Mouse (Mus musculus): Measurements from ENCODE around the gene Mex3b. TPM values are rescaled to one million over a fixed set of nuclear protein-coding genes. Genes with fewer than 3 reads are reported as not detected.

Gene Mex3b
- polyA plus RNA-seq, 1 experiment from 2014 or later, result 37.1 TPM

DNA sequence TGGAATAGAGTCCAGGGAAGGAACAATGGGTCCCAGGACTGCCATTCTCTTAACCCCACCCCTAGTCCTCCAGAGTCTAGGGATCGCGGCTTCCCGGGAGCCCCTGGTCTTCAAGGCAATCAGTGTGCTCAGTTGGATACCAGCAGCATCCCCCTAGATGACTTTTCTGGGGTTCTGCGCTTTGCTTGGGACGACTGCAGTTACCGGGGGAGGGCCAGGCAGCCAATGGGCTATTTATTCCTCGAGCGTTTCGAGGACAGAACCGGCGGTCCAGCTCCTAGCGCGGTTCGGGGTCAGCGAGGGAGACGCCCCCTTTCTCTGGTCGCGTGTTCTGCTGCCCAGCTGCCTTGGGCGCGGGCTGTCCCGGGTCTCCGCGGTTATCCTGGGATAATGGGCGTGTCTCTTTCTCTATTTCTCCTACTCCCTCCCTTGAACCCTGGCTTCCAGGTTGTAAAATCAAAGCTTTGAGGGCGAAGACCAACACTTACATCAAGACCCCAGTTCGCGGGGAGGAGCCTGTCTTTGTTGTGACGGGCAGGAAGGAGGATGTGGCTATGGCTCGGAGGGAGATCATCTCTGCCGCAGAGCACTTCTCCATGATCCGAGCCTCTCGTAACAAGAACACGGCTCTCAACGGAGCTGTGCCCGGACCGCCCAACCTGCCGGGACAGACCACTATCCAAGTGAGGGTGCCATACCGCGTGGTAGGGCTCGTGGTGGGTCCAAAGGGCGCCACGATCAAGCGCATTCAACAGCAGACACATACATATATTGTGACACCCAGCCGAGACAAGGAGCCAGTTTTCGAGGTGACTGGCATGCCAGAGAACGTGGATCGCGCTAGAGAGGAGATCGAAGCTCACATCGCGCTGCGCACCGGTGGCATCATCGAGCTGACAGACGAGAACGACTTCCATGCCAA, 1.4 kb downstream of the Mex3b start:
- under 1% methylated on average over 56 of the region's 56 CpGs for WGBS
- Histone ChIP-seq H3K4me3 (peak overlapping the region; percentile 95), H3K9ac (peak overlapping the region; percentile 100), H3K9me3 (no peaks in the 10 kb centered on the region), H3K27ac (peak overlapping the region; percentile 100), H3K36me3 (peaks cover 31% of the 10 kb centered on the region), H3K27me3 (no peaks in the 10 kb centered on the region), H3K4me2 (peak overlapping the region; percentile 93), H3K4me1 (peaks cover 30% of the 10 kb centered on the region)
- ATAC-seq (ENCODE audit: insufficient number of reproducible peaks, insufficient read depth, low FRiP score, low TSS enrichment, low read depth), result no peak

DNA sequence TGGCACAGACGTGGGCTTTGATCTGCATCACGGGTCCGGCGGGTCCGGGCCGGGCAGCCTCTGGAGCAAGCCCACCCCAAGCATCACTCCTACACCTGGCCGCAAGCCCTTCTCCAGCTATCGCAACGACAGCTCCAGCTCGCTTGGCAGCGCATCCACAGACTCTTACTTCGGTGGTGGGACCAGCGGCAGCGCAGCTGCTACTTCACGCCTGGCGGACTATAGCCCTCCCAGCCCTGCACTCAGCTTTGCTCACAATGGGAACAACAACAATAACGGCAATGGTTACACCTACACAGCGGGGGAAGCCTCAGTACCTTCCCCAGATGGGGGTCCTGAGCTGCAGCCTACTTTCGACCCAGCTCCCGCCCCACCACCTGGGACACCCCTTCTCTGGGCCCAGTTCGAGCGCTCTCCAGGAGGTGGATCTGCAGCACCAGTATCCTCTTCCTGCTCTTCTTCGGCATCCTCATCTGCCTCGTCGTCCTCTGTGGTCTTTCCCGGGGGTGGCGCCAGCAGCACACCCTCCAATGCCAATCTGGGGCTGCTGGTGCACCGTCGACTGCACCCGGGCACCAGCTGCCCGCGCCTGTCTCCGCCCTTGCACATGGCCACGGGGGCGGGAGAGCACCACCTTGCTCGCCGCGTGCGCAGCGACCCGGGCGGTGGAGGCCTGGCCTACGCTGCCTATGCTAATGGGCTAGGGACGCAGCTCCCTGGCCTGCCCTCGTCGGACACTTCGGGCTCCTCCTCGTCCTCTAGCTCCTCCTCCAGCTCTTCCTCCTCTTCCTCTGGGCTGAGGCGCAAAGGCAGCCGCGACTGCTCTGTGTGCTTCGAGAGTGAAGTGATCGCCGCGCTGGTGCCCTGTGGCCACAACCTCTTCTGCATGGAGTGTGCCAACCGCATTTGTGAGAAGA, 2.4 kb downstream of the Mex3b start:
- Histone ChIP-seq H3K4me3 (peak overlapping the region; percentile 95), H3K36me3 (peaks cover 31% of the 10 kb centered on the region), H3K27me3 (no peaks in the 10 kb centered on the region), H3K9me3 (no peaks in the 10 kb centered on the region), H3K4me1 (peaks cover 23% of the 10 kb centered on the region), H3K4me2 (peak overlapping the region; percentile 93), H3K27ac (peak overlapping the region; percentile 100), H3K9ac (peak overlapping the region; percentile 100)
- ATAC-seq (ENCODE audit: insufficient number of reproducible peaks, insufficient read depth, low FRiP score, low TSS enrichment, low read depth), result no peak
- WGBS, result 2% methylated on average over 56 of the region's 56 CpGs

DNA sequence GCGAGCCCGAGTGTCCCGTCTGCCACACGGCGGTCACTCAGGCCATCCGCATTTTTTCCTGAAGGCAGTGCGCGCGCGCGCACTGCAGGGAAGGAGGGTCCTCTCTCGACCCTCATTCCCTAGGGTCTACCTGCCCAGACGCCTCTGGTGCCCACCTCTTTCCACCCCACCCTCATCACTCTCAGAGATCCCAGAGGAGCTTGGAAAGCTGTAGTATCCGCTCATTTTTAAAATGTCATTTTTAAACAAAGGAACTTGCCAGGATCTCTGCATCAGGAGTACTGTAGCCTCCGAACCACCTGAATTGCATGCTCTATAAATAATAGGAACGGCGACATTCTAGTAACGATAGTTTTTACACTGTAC, 3.0 kb downstream of the Mex3b start:
- Histone ChIP-seq H3K9me3 (no peaks in the 10 kb centered on the region), H3K36me3 (peaks cover 31% of the 10 kb centered on the region), H3K27me3 (no peaks in the 10 kb centered on the region), H3K4me3 (peak overlapping the region; percentile 95), H3K4me1 (peaks cover 16% of the 10 kb centered on the region), H3K9ac (peak overlapping the region; percentile 100), H3K4me2 (peak overlapping the region; percentile 93), H3K27ac (peak overlapping the region; percentile 100)
- 7% methylated on average over 18 of the region's 18 CpGs for WGBS
- ATAC-seq (ENCODE audit: insufficient number of reproducible peaks, insufficient read depth, low FRiP score, low TSS enrichment, low read depth), result no peak

DNA sequence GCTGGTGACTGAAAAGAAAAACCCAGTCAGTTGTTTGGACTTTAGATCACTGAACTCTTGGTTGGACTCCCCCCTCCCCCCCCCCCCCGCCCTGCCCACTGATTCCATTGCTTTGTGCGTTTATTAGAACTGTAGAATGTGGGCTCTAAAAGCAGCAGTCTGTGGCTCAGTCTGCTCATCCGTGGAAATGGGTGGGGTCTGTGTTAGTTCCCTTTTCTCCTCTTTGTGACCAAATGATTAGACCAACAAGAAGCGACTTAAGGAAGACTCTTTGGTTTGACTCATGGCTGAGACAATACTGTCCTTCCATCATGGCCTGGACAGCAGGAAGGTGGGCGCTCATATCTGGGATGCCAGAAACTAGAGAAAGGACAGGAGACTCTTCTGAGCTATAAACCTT, 9.4 kb downstream of the Mex3b start:
- ATAC-seq (ENCODE audit: insufficient number of reproducible peaks, insufficient read depth, low FRiP score, low TSS enrichment, low read depth), result no peak
- H3K4me1 ChIP-seq, result peaks cover 6% of the 10 kb centered on the region
- 73% methylated on average over 5 of the region's 5 CpGs for WGBS

DNA sequence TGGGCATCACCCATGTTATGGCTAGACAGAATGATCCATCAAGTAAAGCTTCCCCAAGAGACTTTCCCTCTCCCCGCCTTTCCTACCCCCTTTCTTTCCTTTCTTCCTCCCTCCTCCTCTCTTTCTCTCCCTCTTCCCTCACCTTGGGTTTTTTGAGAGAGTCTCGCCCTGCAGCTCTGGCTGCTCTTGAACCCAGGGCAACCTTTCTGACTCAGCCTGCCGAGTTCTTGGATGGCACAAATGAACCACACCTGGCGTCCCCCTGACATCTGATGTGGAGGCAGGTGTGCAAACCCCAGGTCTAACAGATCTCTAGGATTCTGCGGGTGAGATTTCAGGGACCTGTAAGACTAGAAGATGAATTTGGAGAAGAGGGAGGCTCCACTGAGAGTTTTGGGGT, 12.9 kb downstream of the Mex3b start:
- Histone ChIP-seq H3K9ac (no peak overlapping the region), H3K4me2 (no peak overlapping the region), H3K27ac (no peak overlapping the region), H3K4me3 (no peak overlapping the region), H3K9me3 (no peaks in the 10 kb centered on the region), H3K4me1 (no peaks in the 10 kb centered on the region), H3K36me3 (no peaks in the 10 kb centered on the region), H3K27me3 (no peaks in the 10 kb centered on the region)
- 89% methylated on average over 5 of the region's 5 CpGs for WGBS
- no peak for ATAC-seq (ENCODE audit: insufficient number of reproducible peaks, insufficient read depth, low FRiP score, low TSS enrichment, low read depth)

More for the DNA sequence above, 9.4 kb downstream of the Mex3b start:
- Histone ChIP-seq H3K4me3 (no peak overlapping the region), H3K9ac (no peak overlapping the region), H3K4me2 (no peak overlapping the region), H3K27ac (no peak overlapping the region), H3K36me3 (peaks cover 12% of the 10 kb centered on the region), H3K27me3 (no peaks in the 10 kb centered on the region), H3K9me3 (no peaks in the 10 kb centered on the region)

DNA sequence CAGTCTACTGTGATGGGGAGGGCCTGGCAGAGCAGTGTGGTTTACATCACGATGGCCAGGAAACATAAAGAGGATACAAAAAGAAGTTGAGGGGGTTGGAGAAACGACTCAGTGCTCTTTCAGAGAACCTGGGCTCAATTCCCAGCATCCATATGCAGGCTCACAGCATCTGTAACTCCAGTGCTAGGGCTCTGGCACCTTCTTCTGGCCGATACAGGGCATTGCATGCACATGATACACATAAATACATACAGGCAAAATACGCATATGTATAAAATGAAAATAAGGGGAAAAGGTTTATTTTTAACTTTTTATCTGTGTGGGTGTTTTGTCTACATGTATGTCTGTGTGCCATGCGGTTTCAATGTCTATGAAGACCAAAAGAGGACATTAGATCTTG, 13.6 kb downstream of the Mex3b start:
- no peak for ATAC-seq (ENCODE audit: insufficient number of reproducible peaks, insufficient read depth, low FRiP score, low TSS enrichment, low read depth)
- H3K27ac ChIP-seq, result no peak overlapping the region
- H3K4me3 ChIP-seq, result no peak overlapping the region
- no peaks in the 10 kb centered on the region for H3K4me1 ChIP-seq
- 87% methylated on average over 5 of the region's 5 CpGs for WGBS
- no peak overlapping the region for H3K4me2 ChIP-seq
- no peaks in the 10 kb centered on the region for H3K27me3 ChIP-seq
- H3K36me3 ChIP-seq, result no peaks in the 10 kb centered on the region
- H3K9me3 ChIP-seq, result no peaks in the 10 kb centered on the region
- H3K9ac ChIP-seq, result no peak overlapping the region

DNA sequence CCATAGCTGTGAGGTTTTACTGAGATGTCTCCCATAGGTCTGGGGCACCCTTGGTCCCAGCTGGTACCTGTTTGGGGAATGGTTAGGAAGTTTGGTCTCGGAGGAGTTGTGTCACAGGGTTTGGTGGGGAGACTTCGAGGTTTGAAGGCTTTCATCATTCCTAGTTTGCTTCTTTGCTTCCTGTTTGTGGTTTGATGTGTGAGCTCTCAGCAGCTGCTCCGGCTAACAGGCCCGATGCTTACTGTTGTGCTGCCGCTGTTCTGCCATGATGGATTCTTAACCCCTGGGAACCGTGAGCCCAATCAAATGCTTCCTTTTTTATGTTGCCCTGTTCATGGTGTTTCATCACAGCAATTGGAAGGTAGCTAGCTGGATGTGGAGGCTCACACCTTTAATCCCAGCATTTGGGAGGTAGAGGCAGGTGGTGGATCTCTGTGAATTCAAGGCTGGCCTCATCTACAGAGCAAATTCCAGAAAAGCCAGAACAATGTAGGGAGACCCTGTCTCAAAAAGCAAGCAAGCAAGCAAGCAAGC, 23.3 kb downstream of the Mex3b start:
- Histone ChIP-seq H3K9me3 (no peaks in the 10 kb centered on the region), H3K4me1 (no peaks in the 10 kb centered on the region), H3K9ac (no peak overlapping the region), H3K27me3 (no peaks in the 10 kb centered on the region), H3K36me3 (no peaks in the 10 kb centered on the region), H3K4me3 (no peak overlapping the region), H3K27ac (no peak overlapping the region), H3K4me2 (no peak overlapping the region)
- 71% methylated on average over 6 of the region's 6 CpGs for WGBS
- no peak for ATAC-seq (ENCODE audit: insufficient number of reproducible peaks, insufficient read depth, low FRiP score, low TSS enrichment, low read depth)

DNA sequence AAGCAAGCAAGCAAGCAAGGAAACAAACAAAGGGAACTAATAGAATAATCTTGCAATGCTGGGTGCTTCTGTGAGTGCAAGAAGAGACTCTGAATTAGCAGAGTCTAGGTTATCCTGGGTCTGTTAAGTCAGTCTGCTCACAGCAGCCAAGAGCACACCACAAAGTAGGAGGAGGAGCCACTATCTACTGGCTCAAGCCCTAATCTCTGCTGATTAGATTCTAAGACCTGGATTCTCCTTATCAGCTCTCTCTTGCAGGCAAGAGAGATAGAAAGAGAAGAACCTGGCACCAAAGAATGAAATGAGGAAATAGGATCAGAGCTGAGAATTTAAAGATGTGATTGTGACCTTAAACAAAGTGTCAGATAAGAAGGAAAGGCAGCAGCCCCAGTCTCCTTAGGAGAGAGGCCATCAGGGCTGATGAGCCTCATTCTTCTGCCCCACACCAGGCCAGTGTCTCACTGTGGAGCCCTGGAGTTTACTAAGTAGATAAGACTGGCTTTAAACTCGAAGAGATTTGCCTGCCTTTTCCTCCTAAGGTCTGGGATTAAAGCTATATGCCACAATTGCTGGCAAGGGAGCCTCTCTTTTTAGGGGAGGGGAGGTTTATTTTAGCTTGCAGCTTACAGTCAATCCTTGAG, 23.9 kb downstream of the Mex3b start:
- H3K36me3 ChIP-seq, result no peaks in the 10 kb centered on the region
- ATAC-seq (ENCODE audit: insufficient number of reproducible peaks, insufficient read depth, low FRiP score, low TSS enrichment, low read depth), result no peak
- WGBS, result 31% methylated on average over 1 of the region's 1 CpGs

DNA sequence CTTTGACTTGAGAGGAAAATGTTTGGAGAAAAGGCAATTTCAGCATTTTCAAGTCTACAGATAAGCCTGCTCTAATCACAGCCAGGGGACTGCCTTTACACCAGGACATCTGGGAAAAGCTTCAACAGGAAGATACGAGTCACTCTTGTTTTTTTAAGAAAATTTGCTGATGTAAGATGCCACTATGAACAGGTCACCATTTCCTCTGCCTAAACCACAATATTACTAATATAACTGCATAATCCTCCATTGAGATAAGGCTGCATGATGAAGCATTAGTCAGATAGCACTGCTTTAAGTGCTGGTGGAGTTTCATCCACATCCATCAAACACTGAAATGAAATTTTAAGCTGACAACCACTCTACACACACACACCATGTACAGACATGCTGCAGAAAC, 27.2 kb downstream of the Mex3b start:
- no peak overlapping the region for H3K4me2 ChIP-seq
- no peaks in the 10 kb centered on the region for H3K36me3 ChIP-seq
- ATAC-seq (ENCODE audit: insufficient number of reproducible peaks, insufficient read depth, low FRiP score, low TSS enrichment, low read depth), result no peak
- no peaks in the 10 kb centered on the region for H3K4me1 ChIP-seq
- no peaks in the 10 kb centered on the region for H3K27me3 ChIP-seq
- no peak overlapping the region for H3K4me3 ChIP-seq
- 47% methylated on average over 1 of the region's 1 CpGs for whole genome bisulfite sequencing
- no peaks in the 10 kb centered on the region for H3K9me3 ChIP-seq
- H3K9ac ChIP-seq, result no peak overlapping the region
- H3K27ac ChIP-seq, result no peak overlapping the region

More for the DNA sequence above, 23.9 kb downstream of the Mex3b start:
- Histone ChIP-seq H3K4me3 (no peak overlapping the region), H3K27ac (no peak overlapping the region), H3K4me2 (no peak overlapping the region), H3K4me1 (no peaks in the 10 kb centered on the region), H3K27me3 (no peaks in the 10 kb centered on the region), H3K9ac (no peak overlapping the region), H3K9me3 (no peaks in the 10 kb centered on the region)

DNA sequence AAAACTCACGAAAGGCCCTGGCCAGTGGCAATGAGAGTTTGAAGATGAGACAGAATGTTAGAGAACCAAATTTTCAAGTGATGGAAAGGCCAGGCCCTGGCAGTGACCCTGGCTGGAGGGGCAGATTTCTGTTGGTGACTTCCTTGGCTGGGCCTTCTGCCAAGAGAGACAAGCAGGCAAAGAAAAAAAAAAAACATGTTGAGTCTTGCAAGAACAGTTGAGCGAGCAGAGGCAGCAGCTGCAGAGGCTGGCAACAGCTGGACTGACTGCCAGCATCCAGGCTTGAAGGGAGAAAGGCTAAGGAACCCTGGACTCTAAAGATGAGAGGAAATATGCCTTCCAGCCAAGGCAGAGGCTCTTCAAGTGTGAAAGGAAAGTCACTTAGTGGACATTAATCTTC, 28.5 kb downstream of the Mex3b start:
- H3K9ac ChIP-seq, result no peak overlapping the region
- H3K4me3 ChIP-seq, result no peak overlapping the region
- no peaks in the 10 kb centered on the region for H3K27me3 ChIP-seq
- no peaks in the 10 kb centered on the region for H3K36me3 ChIP-seq
- H3K4me2 ChIP-seq, result no peak overlapping the region
- H3K27ac ChIP-seq, result no peak overlapping the region
- no peak for ATAC-seq (ENCODE audit: insufficient number of reproducible peaks, insufficient read depth, low FRiP score, low TSS enrichment, low read depth)
- 43% methylated on average over 2 of the region's 2 CpGs for WGBS
- no peaks in the 10 kb centered on the region for H3K4me1 ChIP-seq
- H3K9me3 ChIP-seq, result no peaks in the 10 kb centered on the region

DNA sequence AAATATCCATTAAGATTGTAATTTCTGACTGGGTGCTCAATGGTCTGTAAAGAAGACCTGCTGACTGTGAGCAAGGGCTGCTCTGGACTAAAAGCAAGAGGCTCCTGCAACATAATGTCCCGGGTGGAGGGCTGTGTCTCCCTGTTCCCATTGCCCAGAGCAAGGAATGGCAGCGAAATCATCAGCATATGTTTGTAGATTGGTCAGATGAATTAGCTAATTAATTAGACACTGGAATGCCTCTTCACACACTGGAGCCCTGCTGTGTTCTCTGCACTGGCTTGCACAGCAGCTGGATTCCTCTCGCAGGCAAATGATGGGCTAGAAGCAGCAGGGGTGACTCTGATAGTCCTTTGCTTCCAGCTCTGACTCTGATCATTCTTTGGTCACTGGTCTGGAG, 29.6 kb downstream of the Mex3b start:
- no peak overlapping the region for H3K27ac ChIP-seq
- H3K9ac ChIP-seq, result no peak overlapping the region
- no peaks in the 10 kb centered on the region for H3K4me1 ChIP-seq
- no peaks in the 10 kb centered on the region for H3K27me3 ChIP-seq
- H3K9me3 ChIP-seq, result no peaks in the 10 kb centered on the region
- no peak overlapping the region for H3K4me3 ChIP-seq
- no peak overlapping the region for H3K4me2 ChIP-seq
- WGBS, result 60% methylated on average over 3 of the region's 3 CpGs
- no peak for ATAC-seq (ENCODE audit: insufficient number of reproducible peaks, insufficient read depth, low FRiP score, low TSS enrichment, low read depth)
- no peaks in the 10 kb centered on the region for H3K36me3 ChIP-seq

All from embryonic facial prominence, embryonic 13.5 days (tissue).